Mouse (Mus musculus) cerebellum, adult 2 months (tissue): ENCODE measurements around the gene Rfx8. TPM values are rescaled to one million over a fixed set of nuclear protein-coding genes. Genes with fewer than 3 reads are reported as not detected.

Experiments used
- DNase-seq, 2 experiments: peaks; one replicate each; pipeline ENCODE4 v3.0.0; 2021
- H3K27ac ChIP-seq: fragments of 200-500 bp; 2 replicates; pipeline ENCODE4 v1.5.1; 2012; ENCODE audit warnings: low read length, control low read depth, inconsistent platforms; ENCODE audit not compliant: insufficient read depth
- H3K27me3 ChIP-seq: fragments of 200-500 bp; 2 replicates; pipeline ENCODE4 v1.6.1; 2012; ENCODE audit warnings: inconsistent platforms, mild to moderate bottlenecking, low read length, moderate library complexity; ENCODE audit not compliant: control insufficient read depth, insufficient read depth
- H3K4me1 ChIP-seq: fragments of 200-500 bp; 2 replicates; pipeline ENCODE4 v1.6.1; 2011; ENCODE audit warnings: low read length; ENCODE audit not compliant: control insufficient read depth, insufficient read depth
- H3K4me3 ChIP-seq: fragments of 200-500 bp; replicated peaks from 2 replicates; pipeline ENCODE3; 2011; ENCODE audit warnings: mild to moderate bottlenecking, low read depth, low read length, control low read depth; ENCODE audit not compliant: insufficient read depth
- CTCF ChIP-seq: fragments of 200-500 bp; IDR thresholded peaks from 2 replicates; pipeline ENCODE4 v1.5.1; 2011; ENCODE audit warnings: low read depth, mild to moderate bottlenecking, control low read depth, low read length, moderate library complexity, borderline replicate concordance; ENCODE audit not compliant: insufficient read depth
- POLR2A ChIP-seq: fragments of 200-500 bp; IDR thresholded peaks from 2 replicates; pipeline ENCODE4 v1.6.1; 2011; ENCODE audit warnings: low read length, control low read depth, borderline replicate concordance; ENCODE audit not compliant: insufficient read depth
- WGBS: fragments of 180-500 bp; shearing (Covaris S2); methylation state at CpG from one replicate; pipeline ENCODE4 v1.1.7; 2018; 5-methylcytosine and 5-hydroxymethylcytosine counted together
- polyA plus RNA-seq: library from polyadenylated mRNA; depleted of rRNA; stranded (reverse); fragments of >200 nt; gene quantifications from 2 replicates; pipeline ENCODE4 v1.2.3, GENCODE M21; 2012

The Rfx8 gene
- polyA plus RNA-seq, 1 experiment: 0.26 TPM

GRCm38 (mm10) chr1:39746464-39746863, 25.7 kb upstream of the Rfx8 start:
- WGBS: 41% methylated on average over 7 of the region's 7 CpGs
- DNase-seq: no peak
- no peak for TF ChIP-seq CTCF
- no peak for TF ChIP-seq POLR2A

GRCm38 (mm10) chr1:39740948-39741347, 20.2 kb upstream of the Rfx8 start:
- Histone ChIP-seq H3K4me3 (no peak overlapping the region), H3K4me1 (no peaks in the 10 kb centered on the region), H3K27ac (no peak overlapping the region), H3K27me3 (no peaks in the 10 kb centered on the region)
- no peak for TF ChIP-seq POLR2A
- no peak for TF ChIP-seq CTCF
- DNase-seq: no peak
- 44% methylated on average over 7 of the region's 7 CpGs for WGBS

More at GRCm38 (mm10) chr1:39746464-39746863, 25.7 kb upstream of the Rfx8 start:
- Histone ChIP-seq H3K4me1 (no peaks in the 10 kb centered on the region), H3K27ac (no peak overlapping the region), H3K4me3 (no peak overlapping the region), H3K27me3 (no peaks in the 10 kb centered on the region)

GRCm38 (mm10) chr1:39740002-39740401, 19.2 kb upstream of the Rfx8 start:
- no peak for DNase-seq
- Histone ChIP-seq H3K4me3 (no peak overlapping the region), H3K27me3 (no peaks in the 10 kb centered on the region), H3K27ac (no peak overlapping the region), H3K4me1 (no peaks in the 10 kb centered on the region)
- 77% methylated on average over 4 of the region's 4 CpGs for WGBS
- TF ChIP-seq CTCF: no peak
- no peak for TF ChIP-seq POLR2A

- no peak overlapping the region for H3K4me3 ChIP-seq
- H3K27me3 ChIP-seq: no peaks in the 10 kb centered on the region
- H3K27ac ChIP-seq: no peak overlapping the region
- DNase-seq: no peak
- WGBS: 45% methylated on average over 8 of the region's 8 CpGs
- H3K4me1 ChIP-seq: no peaks in the 10 kb centered on the region
- no peak for TF ChIP-seq POLR2A
- no peak for TF ChIP-seq CTCF
Measured at GRCm38 (mm10) chr1:39735927-39736604, 15.3 kb upstream of the Rfx8 start.

GRCm38 (mm10) chr1:39735493-39735892, 14.7 kb upstream of the Rfx8 start:
- H3K27me3 ChIP-seq: no peaks in the 10 kb centered on the region
- DNase-seq: no peak
- H3K4me1 ChIP-seq: no peaks in the 10 kb centered on the region
- H3K27ac ChIP-seq: no peak overlapping the region
- no peak overlapping the region for H3K4me3 ChIP-seq
- WGBS: 67% methylated on average over 2 of the region's 2 CpGs
- TF ChIP-seq POLR2A (no peak), CTCF (no peak)

- TF ChIP-seq POLR2A (no peak), CTCF (no peak)
- Histone ChIP-seq H3K4me1 (no peaks in the 10 kb centered on the region), H3K27me3 (no peaks in the 10 kb centered on the region), H3K27ac (no peak overlapping the region), H3K4me3 (no peak overlapping the region)
- 94% methylated on average over 6 of the region's 6 CpGs for WGBS
- no peak for DNase-seq
Measured at GRCm38 (mm10) chr1:39734881-39735280, 14.1 kb upstream of the Rfx8 start.

- no peak overlapping the region for H3K4me3 ChIP-seq
- 64% methylated on average over 13 of the region's 13 CpGs for WGBS
- TF ChIP-seq POLR2A: no peak
- TF ChIP-seq CTCF: no peak
Measured at GRCm38 (mm10) chr1:39734311-39734710, 13.5 kb upstream of the Rfx8 start.

GRCm38 (mm10) chr1:39733876-39734275, 13.1 kb upstream of the Rfx8 start:
- no peak overlapping the region for H3K4me3 ChIP-seq
- no peaks in the 10 kb centered on the region for H3K4me1 ChIP-seq
- DNase-seq: no peak
- H3K27ac ChIP-seq: no peak overlapping the region
- WGBS: 73% methylated on average over 10 of the region's 10 CpGs
- H3K27me3 ChIP-seq: no peaks in the 10 kb centered on the region
- TF ChIP-seq CTCF (no peak), POLR2A (no peak)

More at GRCm38 (mm10) chr1:39734311-39734710, 13.5 kb upstream of the Rfx8 start:
- peak; percentile 32 to 51 for DNase-seq
- no peaks in the 10 kb centered on the region for H3K4me1 ChIP-seq
- H3K27me3 ChIP-seq: no peaks in the 10 kb centered on the region
- H3K27ac ChIP-seq: no peak overlapping the region
